ENCODE assay signal across 7 mouse cellular contexts in the genomic region with DNA sequence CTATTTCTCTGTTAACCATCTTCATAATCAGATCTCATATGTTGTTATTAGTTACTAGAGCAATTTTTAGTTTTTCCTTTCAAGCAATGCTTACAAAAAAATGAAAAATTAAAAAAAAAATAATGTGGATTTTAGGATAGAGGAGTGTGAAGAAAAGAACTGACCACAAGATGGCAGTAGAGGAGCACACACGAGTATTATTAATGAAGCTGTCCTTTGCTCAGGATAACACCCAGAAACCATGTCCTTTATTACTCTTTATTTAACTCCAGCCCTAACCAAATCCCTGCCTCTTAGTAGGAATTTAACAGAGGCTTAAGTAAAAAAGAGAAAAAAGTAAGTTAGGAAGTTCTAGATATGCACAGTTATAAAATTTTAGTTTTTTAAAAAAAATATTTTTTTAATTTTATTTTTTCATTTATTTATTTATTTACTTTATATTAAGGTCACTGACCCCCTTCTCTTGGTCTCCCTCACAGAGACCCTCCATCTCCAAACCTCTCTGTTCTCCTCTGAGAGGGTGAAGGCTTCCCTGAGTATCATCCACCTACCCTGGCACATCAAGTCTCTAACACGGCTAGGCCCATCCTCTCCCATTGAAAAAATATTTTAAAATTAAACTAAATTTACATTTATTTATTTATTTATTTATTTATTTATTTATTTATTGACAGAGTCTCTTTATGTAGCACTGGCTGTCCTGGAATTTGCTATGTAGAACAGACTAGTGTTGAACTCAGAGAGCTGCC.
DNase-seq lines count a peak whose midpoint lies in the region; ATAC-seq and TF ChIP-seq lines count a peak whose summit lies in the region.
"Not testable (repeated sequence)": the region's sequence is repeated elsewhere in the genome, so short reads cannot be mapped to it uniquely, and the experiment has no call there.

No protein-coding gene starts in this region.

- DNase-seq in embryonic facial prominence, embryonic 11.5 days (ENCODE audit: low spot score); forebrain, postnatal 0 days; midbrain, embryonic 11.5 days (ENCODE audit: low spot score, missing footprints); midbrain, postnatal 0 days (ENCODE audit: low spot score): not testable (repeated sequence)

- WGBS in embryonic facial prominence, embryonic 11.5 days: no CpG with 5 or more reads among the region's 2 CpGs
- no CpG with 5 or more reads among the region's 2 CpGs for WGBS in forebrain, postnatal 0 days
- WGBS in hindbrain, embryonic 13.5 days: 90% methylated on average over 1 of the region's 2 CpGs
- WGBS in intestine, embryonic 15.5 days: 100% methylated on average over 1 of the region's 2 CpGs
- 92% methylated on average over 1 of the region's 2 CpGs for WGBS in limb, embryonic 12.5 days
- no CpG with 5 or more reads among the region's 2 CpGs for WGBS in midbrain, embryonic 11.5 days
- WGBS in midbrain, postnatal 0 days: no CpG with 5 or more reads among the region's 2 CpGs

- not testable (repeated sequence) for H3K4me3 ChIP-seq in embryonic facial prominence, embryonic 11.5 days (ENCODE audit: low read depth, low read length); forebrain, postnatal 0 days (ENCODE audit: low read depth, low read length); hindbrain, embryonic 13.5 days; intestine, embryonic 15.5 days (replicated peaks); limb, embryonic 12.5 days (replicated peaks); midbrain, embryonic 11.5 days (ENCODE audit: low read depth, low read length); midbrain, postnatal 0 days (ENCODE audit: low read depth, low read length)

- 0 out of 2 replicates have a peak, but pooled peaks have one; percentile 34 for ATAC-seq in embryonic facial prominence, embryonic 11.5 days (replicated peaks; ENCODE audit: insufficient number of reproducible peaks, low FRiP score, low TSS enrichment, low read depth)
- ATAC-seq in forebrain, postnatal 0 days: peak; percentile 20; the same call in 1 of the 2 replicates
- ATAC-seq in hindbrain, embryonic 13.5 days (ENCODE audit: low FRiP score): peak; percentile 49; the same call in 1 of the 2 replicates
- peak; percentile 77 for ATAC-seq in intestine, embryonic 15.5 days
- ATAC-seq in limb, embryonic 12.5 days (ENCODE audit: insufficient number of reproducible peaks, insufficient read depth, low FRiP score, low TSS enrichment, low read depth): peak; percentile 71; the same call in 1 of the 2 replicates
- peak; percentile 80 for ATAC-seq in midbrain, embryonic 11.5 days (ENCODE audit: low FRiP score)
- peak; percentile 66; the same call in 1 of the 2 replicates for ATAC-seq in midbrain, postnatal 0 days (ENCODE audit: low FRiP score)

- not testable (repeated sequence) for H3K4me2 ChIP-seq in embryonic facial prominence, embryonic 11.5 days (ENCODE audit: low read depth, low read length); forebrain, postnatal 0 days (ENCODE audit: low read depth); hindbrain, embryonic 13.5 days; intestine, embryonic 15.5 days (replicated peaks); limb, embryonic 12.5 days; midbrain, embryonic 11.5 days; midbrain, postnatal 0 days (ENCODE audit: low read depth, low read length, poor library complexity, severe bottlenecking)

- H3K9me3 ChIP-seq in embryonic facial prominence, embryonic 11.5 days (replicated peaks; ENCODE audit: control insufficient read depth, low read length); forebrain, postnatal 0 days (ENCODE audit: low read length); hindbrain, embryonic 13.5 days; intestine, embryonic 15.5 days; limb, embryonic 12.5 days; midbrain, embryonic 11.5 days (ENCODE audit: control insufficient read depth, low read length); midbrain, postnatal 0 days (ENCODE audit: low read length): not testable (repeated sequence)

- H3K27ac ChIP-seq in embryonic facial prominence, embryonic 11.5 days (replicated peaks; ENCODE audit: low read depth, low read length); forebrain, postnatal 0 days (ENCODE audit: low read depth, low read length); hindbrain, embryonic 13.5 days; intestine, embryonic 15.5 days; limb, embryonic 12.5 days; midbrain, embryonic 11.5 days (ENCODE audit: low read depth, low read length); midbrain, postnatal 0 days (ENCODE audit: low read depth, low read length): not testable (repeated sequence)

- H3K9ac ChIP-seq in embryonic facial prominence, embryonic 11.5 days (replicated peaks; ENCODE audit: low read length); forebrain, postnatal 0 days; hindbrain, embryonic 13.5 days; intestine, embryonic 15.5 days; limb, embryonic 12.5 days (replicated peaks); midbrain, embryonic 11.5 days (ENCODE audit: low read length); midbrain, postnatal 0 days (replicated peaks; ENCODE audit: low read length, poor library complexity, severe bottlenecking): not testable (repeated sequence)

- not testable (repeated sequence) for TF ChIP-seq CTCF in forebrain, postnatal 0 days (IDR thresholded peaks at IDR 0.05; ENCODE audit: low read depth); midbrain, postnatal 0 days (IDR thresholded peaks at IDR 0.05)

- not testable (repeated sequence) for H3K36me3 ChIP-seq in embryonic facial prominence, embryonic 11.5 days (replicated peaks; ENCODE audit: control insufficient read depth, insufficient read depth, low read depth, low read length); forebrain, postnatal 0 days (ENCODE audit: insufficient read depth); hindbrain, embryonic 13.5 days; intestine, embryonic 15.5 days; limb, embryonic 12.5 days; midbrain, embryonic 11.5 days (ENCODE audit: control insufficient read depth, insufficient read depth, low read length); midbrain, postnatal 0 days (ENCODE audit: insufficient read depth, low read length)

- not testable (repeated sequence) for H3K4me1 ChIP-seq in embryonic facial prominence, embryonic 11.5 days (ENCODE audit: control insufficient read depth, insufficient read depth, low read length); forebrain, postnatal 0 days (ENCODE audit: insufficient read depth); hindbrain, embryonic 13.5 days (replicated peaks); intestine, embryonic 15.5 days (replicated peaks); limb, embryonic 12.5 days (replicated peaks); midbrain, embryonic 11.5 days (ENCODE audit: control insufficient read depth, insufficient read depth, low read length); midbrain, postnatal 0 days (ENCODE audit: insufficient read depth, low read length)

- not testable (repeated sequence) for H3K27me3 ChIP-seq in embryonic facial prominence, embryonic 11.5 days (ENCODE audit: control insufficient read depth, insufficient read depth, low read length); forebrain, postnatal 0 days (ENCODE audit: insufficient read depth, low read length); hindbrain, embryonic 13.5 days; intestine, embryonic 15.5 days (replicated peaks); limb, embryonic 12.5 days; midbrain, embryonic 11.5 days (ENCODE audit: control insufficient read depth, insufficient read depth, low read length); midbrain, postnatal 0 days (ENCODE audit: insufficient read depth, low read length)

Comparison
In these comparisons a context has a peak if more than half of its experiments do, and no peak if none do; other contexts are left out.
1. ATAC-seq: peak in every context shown above with its lines; median percentile 80 in midbrain, embryonic 11.5 days; 77 in intestine, embryonic 15.5 days; 71 in limb, embryonic 12.5 days; 66 in midbrain, postnatal 0 days; 49 in hindbrain, embryonic 13.5 days; 34 in embryonic facial prominence, embryonic 11.5 days; 20 in forebrain, postnatal 0 days.